ENCODE assay signal across 18 mouse cellular contexts in genomic region chr13:53717086-53717485, GRCm38 (mm10).
"Had no signal": no experiment of that assay in that cellular context is flagged by ENCODE, and none has a peak within 500 bp of the region (broad histone marks: within the 10 kb centered on the region; RNA-seq: fewer than 3 reads in every experiment).

No protein-coding gene starts in this region.

- H3K27me3 ChIP-seq: limb, embryonic 15.5 days; neural tube, embryonic 13.5 days had no signal

- H3K4me3 ChIP-seq: layer of hippocampus, adult 2 months; limb, embryonic 12.5 days; limb, embryonic 15.5 days; megakaryocyte, embryonic 14.5 days; midbrain, embryonic 10.5 days; neural tube, embryonic 13.5 days had no signal

- H3K9me3 ChIP-seq: limb, embryonic 12.5 days; limb, embryonic 15.5 days; megakaryocyte, embryonic 14.5 days; midbrain, embryonic 10.5 days; neural tube, embryonic 13.5 days had no signal

- H3K27ac ChIP-seq: kidney, postnatal 0 days; layer of hippocampus, adult 2 months; limb, embryonic 12.5 days; limb, embryonic 15.5 days; liver, embryonic 14.5 days; midbrain, embryonic 10.5 days; neural tube, embryonic 13.5 days had no signal

- H3K36me3 ChIP-seq: limb, embryonic 12.5 days; limb, embryonic 15.5 days; midbrain, embryonic 10.5 days; neural tube, embryonic 13.5 days had no signal

- DNase-seq: kidney, adult 2 months; kidney, postnatal 25 days; liver, postnatal 0 days; lung, embryonic 14.5 days; midbrain, embryonic 14.5 days; retina, postnatal 1 day; thymus, adult 18-20 months; thymus, postnatal 36 days had no signal

- H3K9ac ChIP-seq: limb, embryonic 12.5 days; limb, embryonic 15.5 days; liver, embryonic 14.5 days; liver, postnatal 0 days; lung, embryonic 14.5 days; neural tube, embryonic 13.5 days had no signal

- ATAC-seq: liver, postnatal 0 days; lung, postnatal 0 days had no signal

- H3K4me1 ChIP-seq: midbrain, embryonic 10.5 days had no signal

- H3K4me2 ChIP-seq: limb, embryonic 12.5 days; limb, embryonic 15.5 days; liver, embryonic 11.5 days; lung, embryonic 14.5 days; neural tube, embryonic 13.5 days had no signal
